Mouse (Mus musculus) hindbrain, embryonic 16.5 days (tissue): Measurements from ENCODE around the gene Kcnq2. TPM values are rescaled to one million over a fixed set of nuclear protein-coding genes. Genes with fewer than 3 reads are reported as not detected.

ENCODE experiments used
- ATAC-seq: fragments of 200-750 bp; cut with Nextera tagmentation; 2 replicates; pipeline ENCODE4 v1.8.0; 2017; ENCODE audit warnings: moderate TSS enrichment, moderate library complexity
- H3K27ac ChIP-seq: fragments of 300-500 bp; sonication (generic); 2 replicates; pipeline ENCODE4 v1.5.1; 2014; ENCODE audit warnings: low read depth, mild to moderate bottlenecking, control low read depth, low read length, moderate library complexity
- H3K27me3 ChIP-seq: fragments of 300-500 bp; sonication (generic); replicated peaks from 2 replicates; pipeline ENCODE4 v1.6.1; 2014; ENCODE audit warnings: low read length; ENCODE audit not compliant: control insufficient read depth, insufficient read depth
- H3K36me3 ChIP-seq: fragments of 300-500 bp; sonication (generic); 2 replicates; pipeline ENCODE4 v1.6.1; 2014; ENCODE audit warnings: mild to moderate bottlenecking, low read length, moderate library complexity, mixed read lengths; ENCODE audit not compliant: control insufficient read depth, insufficient read depth
- H3K4me1 ChIP-seq: fragments of 300-500 bp; sonication (generic); 2 replicates; pipeline ENCODE4 v1.6.1; 2014; ENCODE audit warnings: low read depth, low read length; ENCODE audit not compliant: control insufficient read depth, insufficient read depth
- H3K4me2 ChIP-seq: fragments of 300-500 bp; sonication (generic); 2 replicates; pipeline ENCODE4 v1.6.1; 2014; ENCODE audit warnings: mild to moderate bottlenecking, low read length, control low read depth, moderate library complexity
- H3K4me3 ChIP-seq: fragments of 300-500 bp; sonication (generic); 2 replicates; pipeline ENCODE4 v1.5.1; 2014; ENCODE audit warnings: mild to moderate bottlenecking, low read length, control low read depth, moderate library complexity
- H3K9ac ChIP-seq: fragments of 300-500 bp; sonication (generic); 2 replicates; pipeline ENCODE4 v1.6.1; 2014; ENCODE audit warnings: low read depth, mild to moderate bottlenecking, control low read depth, low read length, moderate library complexity
- H3K9me3 ChIP-seq: fragments of 300-500 bp; sonication (generic); 2 replicates; pipeline ENCODE4 v1.6.1; 2014; ENCODE audit warnings: mild to moderate bottlenecking, low read length, moderate library complexity; ENCODE audit not compliant: control insufficient read depth
- WGBS: fragments of 180-500 bp; shearing (Covaris S2); extraction: QIAGEN DNeasy Blood & Tissue Kit; methylation state at CpG from one replicate; pipeline ENCODE4 v1.1.7; 2014; 5-methylcytosine and 5-hydroxymethylcytosine counted together
- polyA plus RNA-seq: library from polyadenylated mRNA; unstranded; fragments of >200 nt; fragmentation: Nextera tagmentation; extraction: Ambion mirVana; gene quantifications from 2 replicates; pipeline ENCODE4 v1.2.1, GENCODE M21; 2015

The Kcnq2 gene
- polyA plus RNA-seq, 1 experiment from 2014 or later, result 41.4 TPM

DNA sequence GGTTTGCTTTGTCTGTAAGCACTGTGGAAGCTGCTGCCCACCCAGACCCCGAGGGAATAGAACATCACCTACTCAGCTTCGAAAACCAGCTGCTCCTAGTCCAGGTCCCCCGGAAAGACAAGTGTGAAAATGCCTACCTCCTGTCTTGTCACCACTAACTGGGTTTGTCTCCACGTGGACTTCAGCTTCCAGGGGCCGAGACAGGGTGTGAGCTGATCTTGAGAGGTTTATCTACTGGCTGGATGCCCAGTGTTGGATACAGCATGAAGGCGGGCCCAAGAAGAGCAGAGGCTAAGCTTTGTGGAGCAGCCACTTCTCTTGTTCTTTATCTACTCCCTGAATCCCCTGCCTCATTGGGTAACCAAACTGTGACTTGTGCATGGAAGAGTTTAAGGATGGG lies 101.8 kb downstream of the Kcnq2 start:
- peaks cover 4% of the 10 kb centered on the region; the same call in 1 of the 2 replicates for H3K36me3 ChIP-seq
- peaks cover 11% of the 10 kb centered on the region for H3K4me1 ChIP-seq
- H3K4me3 ChIP-seq, result no peak overlapping the region
- 65% methylated on average over 6 of the region's 6 CpGs for WGBS
- H3K9me3 ChIP-seq, result no peaks in the 10 kb centered on the region
- H3K9ac ChIP-seq, result no peak overlapping the region
- no peak for ATAC-seq
- no peak overlapping the region for H3K27ac ChIP-seq
- H3K27me3 ChIP-seq, result no peaks in the 10 kb centered on the region
- no peak overlapping the region for H3K4me2 ChIP-seq

DNA sequence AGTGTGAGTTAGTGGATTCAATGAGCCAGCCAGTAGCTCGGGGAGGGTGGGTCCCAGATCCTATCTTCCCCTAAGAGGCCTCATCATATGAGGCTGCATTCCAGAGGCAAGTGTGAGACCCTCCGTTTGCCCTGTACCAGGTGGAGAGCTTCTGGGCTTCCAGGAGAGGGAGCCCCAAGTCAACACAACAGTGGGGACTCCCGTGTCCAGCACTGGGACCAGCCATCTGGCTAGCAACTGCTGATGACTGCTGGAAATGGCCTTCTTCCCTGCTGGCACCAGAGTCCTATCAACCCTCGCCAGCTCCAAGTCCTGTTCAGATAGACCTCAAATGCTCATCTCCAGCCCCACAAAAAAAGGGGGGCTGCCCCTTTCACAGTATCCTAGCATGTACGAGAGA lies 102.7 kb downstream of the Kcnq2 start:
- Histone ChIP-seq H3K9me3 (no peaks in the 10 kb centered on the region), H3K27ac (no peak overlapping the region), H3K9ac (no peak overlapping the region), H3K4me3 (no peak overlapping the region), H3K27me3 (no peaks in the 10 kb centered on the region), H3K4me1 (peaks cover 6% of the 10 kb centered on the region), H3K4me2 (no peak overlapping the region), H3K36me3 (peaks cover 4% of the 10 kb centered on the region; the same call in 1 of the 2 replicates)
- WGBS, result 47% methylated on average over 5 of the region's 5 CpGs
- ATAC-seq, result peak; percentile 63; the same call in 1 of the 2 replicates

DNA sequence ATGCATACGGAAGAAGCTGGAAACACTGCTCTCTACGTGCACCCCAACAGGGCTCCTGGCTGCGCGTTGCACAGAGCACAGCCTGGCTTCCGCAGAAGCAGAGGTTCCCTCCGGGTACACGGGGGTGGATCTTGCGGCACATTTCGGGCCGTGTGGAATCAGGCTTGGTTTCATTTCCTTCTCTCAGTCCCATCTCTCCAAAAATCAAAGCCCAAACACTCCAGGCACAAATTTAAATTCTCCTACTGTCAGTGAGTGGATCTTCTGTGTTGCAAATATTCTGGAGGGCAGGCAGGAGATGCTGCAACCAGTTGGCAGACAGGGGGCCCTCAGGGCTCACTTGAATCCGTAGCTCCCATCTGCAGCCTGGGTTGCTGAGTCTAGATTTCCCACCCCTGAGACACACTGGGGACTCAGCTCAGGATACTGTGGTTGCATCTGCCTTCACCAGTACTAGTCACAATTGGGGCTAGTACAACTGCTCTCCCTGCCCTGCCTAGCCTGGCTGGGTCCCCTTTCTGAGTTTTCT lies 103.6 kb downstream of the Kcnq2 start:
- Histone ChIP-seq H3K9ac (0 out of 2 replicates have a peak overlapping the region, but pooled peaks have one; percentile 17), H3K4me2 (no peak overlapping the region), H3K36me3 (peaks cover 4% of the 10 kb centered on the region; the same call in 1 of the 2 replicates), H3K4me3 (no peak overlapping the region), H3K9me3 (no peaks in the 10 kb centered on the region), H3K27me3 (no peaks in the 10 kb centered on the region), H3K4me1 (peaks cover 3% of the 10 kb centered on the region; the same call in 1 of the 2 replicates), H3K27ac (no peak overlapping the region)
- 75% methylated on average over 11 of the region's 11 CpGs for WGBS
- no peak for ATAC-seq

Other genes with a start within 250 kb of the Kcnq2 start
- 12.0 and 33.7 TPM in 2 replicates for gene Ythdf1, start 214.4 kb downstream of the Kcnq2 start, polyA plus RNA-seq
- gene Birc7, start 206.3 kb downstream of the Kcnq2 start, polyA plus RNA-seq, result 0.13 and 0.26 TPM in 2 replicates
- gene Nkain4, start 180.6 kb downstream of the Kcnq2 start, polyA plus RNA-seq, result 106 and 107 TPM in 2 replicates
- gene Arfgap1, start 168.1 kb downstream of the Kcnq2 start, polyA plus RNA-seq, result 121 and 123 TPM in 2 replicates
- 0.04 and 0.27 TPM in 2 replicates for gene Col20a1, start 148.8 kb downstream of the Kcnq2 start, polyA plus RNA-seq
- gene Chrna4, start 91.8 kb downstream of the Kcnq2 start, polyA plus RNA-seq, result 40.4 and 43.8 TPM in 2 replicates
- gene Eef1a2, start 21.7 kb upstream of the Kcnq2 start, polyA plus RNA-seq, result 5.4 and 9.7 TPM in 2 replicates
- gene Ppdpf, start 51.9 kb upstream of the Kcnq2 start, polyA plus RNA-seq, result 380 and 389 TPM in 2 replicates
- gene Ptk6, start 67.5 kb upstream of the Kcnq2 start, polyA plus RNA-seq, result not detected in 2 replicates
- 0.21 and 0.35 TPM in 2 replicates for gene Srms, start 77.9 kb upstream of the Kcnq2 start, polyA plus RNA-seq
- gene Fndc11, start 84.7 kb upstream of the Kcnq2 start, polyA plus RNA-seq, result 0.26 TPM in 2 replicates
- 0.37 and 0.44 TPM in 2 replicates for gene Helz2, start 106.7 kb upstream of the Kcnq2 start, polyA plus RNA-seq
- 13.0 and 15.6 TPM in 2 replicates for gene Gmeb2, start 152.7 kb upstream of the Kcnq2 start, polyA plus RNA-seq
- gene Stmn3, start 179.2 kb upstream of the Kcnq2 start, polyA plus RNA-seq, result 1,680 and 1,967 TPM in 2 replicates
- gene Rtel1, start 184.4 kb upstream of the Kcnq2 start, polyA plus RNA-seq, result 33.7 and 38.2 TPM in 2 replicates
- 75.0 and 83.7 TPM in 2 replicates for gene Zgpat, start 229.6 kb upstream of the Kcnq2 start, polyA plus RNA-seq
- gene Arfrp1, start 230.1 kb upstream of the Kcnq2 start, polyA plus RNA-seq, result 83.5 and 87.2 TPM in 2 replicates
- gene Lime1, start 244.8 kb upstream of the Kcnq2 start, polyA plus RNA-seq, result 46.4 and 56.5 TPM in 2 replicates